Mouse (Mus musculus): ENCODE measurements around the gene Ddx51. TPM values are rescaled to one million over a fixed set of nuclear protein-coding genes. Genes with fewer than 3 reads are reported as not detected.

The Ddx51 gene
- polyA plus RNA-seq, 1 experiment from 2014 or later: 17.8 TPM

DNA sequence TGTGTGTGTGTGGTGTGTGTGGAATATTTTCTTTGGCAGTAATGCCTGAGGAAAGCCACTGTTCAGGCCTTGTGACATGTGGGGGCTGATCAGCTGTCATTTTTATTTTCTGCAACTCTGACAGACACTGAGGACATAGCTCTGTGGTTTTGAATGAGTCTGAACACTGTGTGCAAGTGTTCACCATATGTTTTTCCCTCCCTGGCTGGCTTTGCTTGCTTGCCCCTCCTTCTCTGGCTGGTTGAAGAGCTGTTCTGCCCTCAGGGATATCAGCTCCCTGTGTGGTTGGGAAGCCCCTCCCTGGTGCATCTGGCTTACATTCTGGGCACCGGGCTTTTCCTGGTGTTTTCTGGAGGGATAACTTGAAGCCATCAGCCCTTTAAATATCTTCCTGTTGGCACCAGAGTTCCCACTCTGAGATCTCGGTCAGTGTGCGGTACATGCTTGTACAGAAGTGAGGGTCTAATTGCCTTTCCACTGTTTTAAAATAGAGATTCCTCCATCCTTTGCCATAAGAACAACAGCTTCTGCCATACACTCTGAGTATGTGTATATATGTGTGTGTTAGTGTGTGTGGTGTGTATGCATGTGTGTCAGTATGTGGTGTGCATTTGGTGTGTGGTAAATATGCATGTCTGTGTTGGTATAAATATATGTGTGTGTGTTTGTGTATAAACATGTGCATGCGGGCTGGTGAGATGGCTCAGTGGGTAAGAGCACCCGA, 41.7 kb upstream of the Ddx51 start:
- Histone ChIP-seq H3K4me1 (replicated peaks; ENCODE audit: control insufficient read depth, insufficient read depth, low read length) (peaks cover 13% of the 10 kb centered on the region), H3K9ac (replicated peaks; ENCODE audit: low read depth, low read length) (no peak overlapping the region), H3K9me3 (ENCODE audit: control insufficient read depth, low read length) (no peaks in the 10 kb centered on the region), H3K4me2 (ENCODE audit: low read length) (no peak overlapping the region), H3K27me3 (replicated peaks; ENCODE audit: control insufficient read depth, insufficient read depth, low read length) (no peaks in the 10 kb centered on the region), H3K4me3 (replicated peaks; ENCODE audit: low read length) (no peak overlapping the region), H3K27ac (ENCODE audit: low read length) (peak overlapping the region; percentile 49), H3K36me3 (ENCODE audit: control insufficient read depth, insufficient read depth) (no peaks in the 10 kb centered on the region)
- 63% methylated on average over 5 of the region's 5 CpGs for WGBS
- peak; percentile 90 for ATAC-seq

DNA sequence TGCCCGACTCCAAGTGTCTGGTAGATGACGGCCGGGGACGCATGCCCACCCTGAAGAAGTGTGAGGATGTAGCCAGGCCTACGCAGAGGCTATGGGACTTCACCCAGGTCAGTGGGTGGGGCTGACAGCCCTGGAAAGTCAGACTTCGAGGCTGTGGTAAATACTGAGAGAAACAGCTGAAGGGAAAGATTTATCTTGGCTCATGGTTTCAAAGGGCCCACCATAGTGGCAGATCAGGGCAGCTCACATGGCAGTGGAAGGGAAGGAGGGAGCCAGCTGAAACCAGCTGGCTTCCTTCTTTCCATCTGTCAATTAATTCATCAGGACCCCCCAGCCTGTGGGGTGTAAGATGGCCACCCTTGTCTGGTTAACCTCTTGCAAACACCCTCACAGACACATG, 34.0 kb upstream of the Ddx51 start:
- 90% methylated on average over 6 of the region's 6 CpGs for WGBS
- H3K4me3 ChIP-seq (replicated peaks; ENCODE audit: low read length): no peak overlapping the region
- H3K27me3 ChIP-seq (replicated peaks; ENCODE audit: control insufficient read depth, insufficient read depth, low read length): no peaks in the 10 kb centered on the region

DNA sequence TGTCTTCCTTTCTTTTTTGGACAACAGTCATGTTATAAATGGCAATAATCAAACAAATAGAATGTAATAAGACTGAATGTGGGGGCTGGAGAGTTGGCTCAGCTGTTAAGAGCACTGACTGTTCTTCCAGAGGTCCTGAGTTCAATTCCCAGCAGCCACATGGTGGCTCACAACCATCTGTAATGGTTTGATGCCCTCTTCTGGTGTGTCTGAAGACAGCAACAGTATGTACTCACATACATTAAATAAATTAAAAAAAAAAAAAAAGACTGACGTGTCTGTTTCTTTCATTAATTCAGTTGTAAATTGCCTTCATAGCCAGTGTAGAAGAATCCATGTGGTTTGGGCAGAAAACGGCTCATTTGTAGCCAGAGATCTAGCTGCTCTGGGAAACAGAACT, 28.9 kb upstream of the Ddx51 start:
- no peaks in the 10 kb centered on the region for H3K9me3 ChIP-seq (ENCODE audit: control insufficient read depth, low read length)
- no peaks in the 10 kb centered on the region for H3K27me3 ChIP-seq (replicated peaks; ENCODE audit: control insufficient read depth, insufficient read depth, low read length)
- no peak overlapping the region for H3K4me3 ChIP-seq (replicated peaks; ENCODE audit: low read length)
- H3K4me2 ChIP-seq (ENCODE audit: low read length): no peak overlapping the region
- H3K4me1 ChIP-seq (replicated peaks; ENCODE audit: control insufficient read depth, insufficient read depth, low read length): no peaks in the 10 kb centered on the region
- H3K9ac ChIP-seq (replicated peaks; ENCODE audit: low read depth, low read length): no peak overlapping the region
- ATAC-seq: no peak
- 73% methylated on average over 2 of the region's 2 CpGs for WGBS
- no peak overlapping the region for H3K27ac ChIP-seq (ENCODE audit: low read length)
- H3K36me3 ChIP-seq (ENCODE audit: control insufficient read depth, insufficient read depth): no peaks in the 10 kb centered on the region

More for the DNA sequence above, 34.0 kb upstream of the Ddx51 start:
- H3K9ac ChIP-seq (replicated peaks; ENCODE audit: low read depth, low read length): no peak overlapping the region
- no peaks in the 10 kb centered on the region for H3K36me3 ChIP-seq (ENCODE audit: control insufficient read depth, insufficient read depth)
- H3K4me1 ChIP-seq (replicated peaks; ENCODE audit: control insufficient read depth, insufficient read depth, low read length): no peaks in the 10 kb centered on the region
- ATAC-seq: no peak
- no peaks in the 10 kb centered on the region for H3K9me3 ChIP-seq (ENCODE audit: control insufficient read depth, low read length)
- H3K27ac ChIP-seq (ENCODE audit: low read length): no peak overlapping the region
- H3K4me2 ChIP-seq (ENCODE audit: low read length): no peak overlapping the region

DNA sequence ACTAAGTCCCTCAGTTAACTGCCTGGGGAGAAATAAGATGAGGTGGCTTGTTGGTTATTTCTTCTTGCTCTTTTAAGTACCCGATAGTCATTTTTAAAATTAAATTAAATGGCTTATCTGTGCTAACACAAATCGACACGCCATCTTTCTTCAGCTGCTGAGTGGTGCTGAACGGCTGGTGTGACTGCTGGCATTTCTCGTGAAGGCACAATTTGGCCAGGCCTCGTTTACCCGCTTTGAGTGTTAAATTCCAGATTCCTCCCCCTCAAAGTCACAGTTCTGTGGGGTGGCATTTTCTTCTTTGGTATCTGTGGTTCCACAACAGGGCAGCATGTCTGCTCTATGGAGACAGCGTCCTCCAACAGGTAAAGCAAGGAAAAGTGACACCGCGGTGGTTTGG, 25.9 kb upstream of the Ddx51 start:
- no peak overlapping the region for H3K4me2 ChIP-seq (ENCODE audit: low read length)
- no peak for ATAC-seq
- H3K4me3 ChIP-seq (replicated peaks; ENCODE audit: low read length): no peak overlapping the region
- H3K9ac ChIP-seq (replicated peaks; ENCODE audit: low read depth, low read length): no peak overlapping the region
- H3K36me3 ChIP-seq (ENCODE audit: control insufficient read depth, insufficient read depth): no peaks in the 10 kb centered on the region
- 73% methylated on average over 10 of the region's 10 CpGs for WGBS
- H3K4me1 ChIP-seq (replicated peaks; ENCODE audit: control insufficient read depth, insufficient read depth, low read length): no peaks in the 10 kb centered on the region
- H3K27me3 ChIP-seq (replicated peaks; ENCODE audit: control insufficient read depth, insufficient read depth, low read length): no peaks in the 10 kb centered on the region
- no peaks in the 10 kb centered on the region for H3K9me3 ChIP-seq (ENCODE audit: control insufficient read depth, low read length)
- no peak overlapping the region for H3K27ac ChIP-seq (ENCODE audit: low read length)

DNA sequence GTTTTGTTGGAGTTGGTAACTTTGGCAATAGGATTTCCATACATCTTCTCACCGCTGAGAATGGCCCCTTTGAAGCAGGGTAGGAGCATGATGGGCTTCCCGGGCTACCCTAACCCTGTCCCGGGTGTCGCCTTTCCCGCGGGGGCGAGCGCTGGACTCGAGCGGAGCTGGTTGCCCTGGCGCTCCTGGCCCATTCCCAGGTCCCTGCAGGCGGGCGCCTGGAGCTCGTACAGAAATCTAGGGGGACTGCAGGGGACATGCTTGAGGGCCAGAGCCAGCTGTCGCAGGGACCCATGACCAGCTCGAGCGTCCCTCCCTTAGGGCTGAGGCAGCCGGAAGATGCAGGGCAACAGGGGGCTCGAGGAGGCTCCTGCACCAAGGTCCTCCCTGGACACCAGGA, 25.1 kb upstream of the Ddx51 start:
- no peak for ATAC-seq

DNA sequence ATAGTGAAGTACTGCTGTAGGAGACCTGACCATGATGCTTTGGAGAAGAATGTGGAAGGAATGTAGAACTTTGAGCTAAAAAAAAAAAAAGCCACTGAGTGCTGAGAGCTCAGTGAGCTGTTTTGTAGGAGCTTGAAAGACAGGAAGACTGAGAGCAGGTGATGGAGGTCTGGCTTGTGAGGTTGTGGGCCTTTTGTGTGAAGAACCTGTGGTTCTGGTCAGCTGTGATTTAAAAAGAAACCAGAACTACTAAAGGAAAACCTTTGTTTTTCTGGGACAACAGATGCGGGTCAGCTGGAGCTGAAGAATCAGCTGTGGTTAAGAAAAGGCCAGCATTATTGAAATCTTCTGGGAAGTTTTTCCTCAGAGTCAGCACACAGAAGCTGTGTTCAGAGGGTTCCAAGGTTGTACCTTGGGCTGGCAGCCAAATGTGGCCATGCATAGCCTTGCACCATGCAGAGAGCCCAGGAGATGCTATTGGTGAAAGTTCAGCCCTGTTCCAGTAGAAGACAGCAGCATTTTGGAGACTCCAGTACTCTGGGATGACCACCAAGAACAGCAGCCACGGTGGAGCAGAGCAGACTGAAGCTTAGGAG, 23.6 kb upstream of the Ddx51 start:
- Histone ChIP-seq H3K27me3 (replicated peaks; ENCODE audit: control insufficient read depth, insufficient read depth, low read length) (no peaks in the 10 kb centered on the region), H3K9ac (replicated peaks; ENCODE audit: low read depth, low read length) (no peak overlapping the region), H3K4me2 (ENCODE audit: low read length) (no peak overlapping the region), H3K36me3 (ENCODE audit: control insufficient read depth, insufficient read depth) (no peaks in the 10 kb centered on the region), H3K4me3 (replicated peaks; ENCODE audit: low read length) (no peak overlapping the region), H3K27ac (ENCODE audit: low read length) (no peak overlapping the region), H3K9me3 (ENCODE audit: control insufficient read depth, low read length) (no peaks in the 10 kb centered on the region), H3K4me1 (replicated peaks; ENCODE audit: control insufficient read depth, insufficient read depth, low read length) (no peaks in the 10 kb centered on the region)
- WGBS: 77% methylated on average over 2 of the region's 2 CpGs
- ATAC-seq: no peak

More for the DNA sequence above, 25.1 kb upstream of the Ddx51 start:
- 34% methylated on average over 19 of the region's 19 CpGs for WGBS
- H3K4me3 ChIP-seq (replicated peaks; ENCODE audit: low read length): no peak overlapping the region
- H3K4me2 ChIP-seq (ENCODE audit: low read length): no peak overlapping the region
- H3K4me1 ChIP-seq (replicated peaks; ENCODE audit: control insufficient read depth, insufficient read depth, low read length): no peaks in the 10 kb centered on the region
- no peaks in the 10 kb centered on the region for H3K36me3 ChIP-seq (ENCODE audit: control insufficient read depth, insufficient read depth)
- no peaks in the 10 kb centered on the region for H3K9me3 ChIP-seq (ENCODE audit: control insufficient read depth, low read length)
- no peaks in the 10 kb centered on the region for H3K27me3 ChIP-seq (replicated peaks; ENCODE audit: control insufficient read depth, insufficient read depth, low read length)
- H3K27ac ChIP-seq (ENCODE audit: low read length): no peak overlapping the region
- H3K9ac ChIP-seq (replicated peaks; ENCODE audit: low read depth, low read length): no peak overlapping the region

DNA sequence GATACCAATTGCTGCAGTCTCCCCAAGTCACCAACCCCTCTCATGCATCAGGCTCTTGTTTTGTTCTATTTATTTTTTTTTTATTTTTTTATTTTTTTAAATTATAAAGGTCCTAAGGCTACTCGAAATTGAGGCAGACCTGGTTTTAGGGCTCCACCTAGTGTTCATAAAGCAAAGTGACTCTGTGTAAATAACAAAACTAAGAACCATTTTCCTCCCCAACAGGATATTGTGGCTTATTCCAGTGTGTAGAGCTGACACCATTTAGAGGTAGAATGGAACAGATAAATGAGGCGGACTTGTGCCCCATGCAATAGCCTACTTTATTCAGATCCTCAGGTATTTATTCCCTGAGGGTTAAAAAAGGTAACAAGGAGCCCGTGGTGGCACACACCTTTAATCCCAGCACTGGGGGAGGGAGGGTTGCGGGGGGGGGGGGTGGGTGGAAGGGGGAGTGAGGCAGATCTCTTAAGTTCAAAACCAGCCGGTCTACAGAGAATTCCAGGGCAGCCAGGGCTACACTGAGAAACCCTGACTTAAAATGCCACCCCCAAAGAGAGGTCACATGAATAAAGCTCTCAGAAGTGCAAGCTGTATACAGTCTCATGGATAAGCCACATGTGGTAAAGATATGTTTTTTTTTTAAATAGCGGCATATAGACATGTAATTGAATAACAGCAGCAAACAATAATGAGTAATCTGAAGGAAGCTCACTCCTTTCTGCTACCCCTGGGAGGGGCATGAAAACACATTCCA, 17.1 kb upstream of the Ddx51 start:
- Histone ChIP-seq H3K9me3 (ENCODE audit: control insufficient read depth, low read length) (no peaks in the 10 kb centered on the region), H3K36me3 (ENCODE audit: control insufficient read depth, insufficient read depth) (no peaks in the 10 kb centered on the region), H3K4me3 (replicated peaks; ENCODE audit: low read length) (no peak overlapping the region), H3K4me2 (ENCODE audit: low read length) (no peak overlapping the region), H3K27me3 (replicated peaks; ENCODE audit: control insufficient read depth, insufficient read depth, low read length) (no peaks in the 10 kb centered on the region), H3K9ac (replicated peaks; ENCODE audit: low read depth, low read length) (no peak overlapping the region), H3K27ac (ENCODE audit: low read length) (no peak overlapping the region), H3K4me1 (replicated peaks; ENCODE audit: control insufficient read depth, insufficient read depth, low read length) (no peaks in the 10 kb centered on the region)
- ATAC-seq: peak; percentile 36; the same call in 1 of the 2 replicates
- WGBS: 45% methylated on average over 6 of the region's 6 CpGs

DNA sequence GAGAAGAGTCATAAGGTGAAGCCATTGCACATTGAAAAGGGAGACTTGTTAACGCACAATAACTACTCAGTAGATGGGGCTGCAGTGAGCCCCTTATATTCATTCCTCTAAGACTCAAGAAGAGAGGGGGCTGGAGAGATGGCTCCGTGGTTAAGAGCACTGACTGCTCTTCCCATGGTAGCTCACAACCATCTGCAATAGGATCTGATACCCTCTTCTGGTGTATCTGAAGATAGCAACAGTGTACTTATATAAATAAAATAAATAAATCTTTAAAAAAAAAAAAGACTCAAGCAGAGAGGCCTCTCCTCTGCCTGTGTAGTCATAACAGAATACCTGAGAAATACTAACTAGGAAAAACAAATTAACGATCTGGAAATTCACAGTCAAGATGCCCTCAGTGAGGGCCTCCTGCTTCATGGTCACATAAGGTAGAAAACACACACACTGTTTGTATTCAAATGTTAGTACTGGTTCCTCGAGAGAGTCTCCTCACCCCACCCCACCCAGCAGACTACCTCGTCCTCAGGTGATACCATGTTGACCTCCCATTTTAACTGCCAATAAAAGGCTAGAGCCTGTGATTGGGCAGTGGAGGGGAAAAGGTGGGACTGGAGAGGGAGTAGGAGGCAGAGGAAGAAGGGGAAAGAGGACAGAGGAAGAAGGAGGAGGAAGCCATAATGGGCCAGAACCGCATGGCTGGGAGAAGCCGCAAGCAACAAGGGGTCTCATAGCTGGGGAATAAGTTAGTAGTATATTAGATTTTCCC, 14.8 kb upstream of the Ddx51 start:
- H3K9ac ChIP-seq (replicated peaks; ENCODE audit: low read depth, low read length): no peak overlapping the region
- H3K4me3 ChIP-seq (replicated peaks; ENCODE audit: low read length): no peak overlapping the region
- H3K4me1 ChIP-seq (replicated peaks; ENCODE audit: control insufficient read depth, insufficient read depth, low read length): no peaks in the 10 kb centered on the region
- H3K36me3 ChIP-seq (ENCODE audit: control insufficient read depth, insufficient read depth): no peaks in the 10 kb centered on the region
- no peak overlapping the region for H3K4me2 ChIP-seq (ENCODE audit: low read length)
- no peak for ATAC-seq
- no peak overlapping the region for H3K27ac ChIP-seq (ENCODE audit: low read length)
- WGBS: 79% methylated on average over 7 of the region's 7 CpGs
- no peaks in the 10 kb centered on the region for H3K9me3 ChIP-seq (ENCODE audit: control insufficient read depth, low read length)
- no peaks in the 10 kb centered on the region for H3K27me3 ChIP-seq (replicated peaks; ENCODE audit: control insufficient read depth, insufficient read depth, low read length)

DNA sequence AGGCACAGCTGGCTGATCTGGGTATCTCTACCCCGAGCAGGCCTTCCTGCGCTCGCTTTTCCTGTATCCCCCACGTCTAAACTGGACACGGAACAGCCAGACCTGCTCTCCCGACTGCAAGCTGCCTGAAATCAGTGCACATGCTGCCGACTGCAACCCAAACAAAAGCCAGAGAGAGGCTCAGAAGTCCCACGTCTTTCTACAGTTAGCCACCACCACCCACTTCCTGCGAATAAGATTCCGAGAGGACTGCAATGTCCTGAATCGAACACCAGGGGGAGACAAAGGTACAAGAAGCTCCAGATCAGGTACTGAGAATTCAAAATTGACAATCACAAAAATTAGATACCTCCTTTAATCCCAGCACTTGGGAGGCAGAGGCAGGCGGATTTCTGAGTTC, 13.8 kb upstream of the Ddx51 start:
- no peaks in the 10 kb centered on the region for H3K4me1 ChIP-seq (replicated peaks; ENCODE audit: control insufficient read depth, insufficient read depth, low read length)
- no peaks in the 10 kb centered on the region for H3K9me3 ChIP-seq (ENCODE audit: control insufficient read depth, low read length)
- H3K27me3 ChIP-seq (replicated peaks; ENCODE audit: control insufficient read depth, insufficient read depth, low read length): no peaks in the 10 kb centered on the region
- H3K9ac ChIP-seq (replicated peaks; ENCODE audit: low read depth, low read length): no peak overlapping the region
- no peak overlapping the region for H3K4me3 ChIP-seq (replicated peaks; ENCODE audit: low read length)
- no peak for ATAC-seq
- no peak overlapping the region for H3K27ac ChIP-seq (ENCODE audit: low read length)
- H3K36me3 ChIP-seq (ENCODE audit: control insufficient read depth, insufficient read depth): no peaks in the 10 kb centered on the region
- WGBS: 25% methylated on average over 12 of the region's 12 CpGs
- H3K4me2 ChIP-seq (ENCODE audit: low read length): no peak overlapping the region
